Mouse (Mus musculus) monocyte, adult 2 months (primary cell): ENCODE measurements around the gene Tnfrsf19.

ENCODE experiments used
- DNase-seq, 2 experiments: peaks; one replicate each; pipeline ENCODE4 v3.0.0; 2022; ENCODE audit warnings: low spot score in 2 of 2, low read depth in 1 of 2

Gene Tnfrsf19

GRCm38 (mm10) chr14:61022383-61022782 lies 23.9 kb downstream of the Tnfrsf19 start:
- DNase-seq: no peak

GRCm38 (mm10) chr14:61020968-61021367 lies 25.3 kb downstream of the Tnfrsf19 start:
- no peak for DNase-seq

- no peak for DNase-seq
Observed at GRCm38 (mm10) chr14:61019880-61020279, 26.4 kb downstream of the Tnfrsf19 start.

- DNase-seq: no peak
Observed at GRCm38 (mm10) chr14:61014544-61014943, 31.7 kb downstream of the Tnfrsf19 start.

- no peak for DNase-seq
Observed at GRCm38 (mm10) chr14:61012397-61012931, 33.8 kb downstream of the Tnfrsf19 start.

DNA sequence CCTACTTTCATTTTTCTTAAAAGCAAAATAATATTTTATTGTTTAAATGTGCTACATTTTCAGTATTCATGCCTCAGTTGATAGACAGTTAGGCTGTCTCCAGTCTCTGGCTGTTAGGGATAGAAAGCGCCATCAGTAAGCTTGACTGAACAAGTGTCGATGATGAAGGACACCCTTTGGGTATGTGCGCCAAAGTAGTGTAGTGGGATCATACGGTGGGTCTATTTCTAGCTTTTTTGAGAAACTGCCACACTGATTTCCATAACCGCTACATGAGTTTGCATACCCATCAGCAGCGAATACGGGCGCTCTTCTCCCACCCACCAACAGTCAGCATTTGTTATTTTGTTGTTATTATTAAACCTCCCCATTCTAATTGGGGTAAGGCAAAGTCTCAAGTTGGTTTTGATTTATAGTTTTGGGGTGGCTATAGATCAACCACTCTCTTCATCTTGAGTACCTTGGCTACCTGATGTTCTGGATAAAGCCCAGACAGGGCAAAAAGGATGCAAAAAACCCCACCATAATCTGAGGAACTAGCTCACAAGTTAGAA lies 34.6 kb downstream of the Tnfrsf19 start:
- DNase-seq: no peak

DNA sequence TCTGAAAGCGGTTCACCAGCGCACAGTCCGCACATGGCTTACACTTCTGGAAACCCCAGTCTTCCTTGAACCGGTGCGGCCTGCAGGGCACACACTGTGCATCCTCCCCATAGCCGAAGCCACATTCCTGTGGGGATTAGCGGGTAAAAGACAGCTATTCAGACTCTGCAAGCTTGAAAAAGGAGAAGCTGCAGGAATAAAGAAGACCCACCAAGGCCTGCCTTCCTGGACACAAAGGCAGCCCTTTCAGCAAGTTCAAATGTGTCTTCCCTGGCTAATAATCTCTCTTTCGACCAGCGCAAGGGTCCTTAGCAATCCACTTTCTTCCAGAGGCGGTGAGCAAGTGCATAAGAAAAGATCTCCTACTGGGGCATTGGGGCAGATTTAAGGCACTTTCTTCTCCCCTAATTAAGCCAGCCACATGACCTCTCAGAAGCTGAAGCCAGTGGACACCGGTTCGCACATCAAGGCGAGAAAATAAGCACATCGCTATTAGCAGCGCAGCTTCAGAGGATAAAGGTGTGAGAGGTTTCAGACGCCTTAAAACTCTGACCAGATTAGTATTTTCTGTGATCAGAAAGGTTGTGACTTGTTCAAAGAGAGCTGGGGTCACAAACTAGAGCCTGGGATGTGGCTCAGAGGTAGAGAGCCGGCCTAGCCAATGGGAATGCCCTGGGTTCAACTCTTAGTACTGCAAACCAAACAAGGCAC lies 41.0 kb downstream of the Tnfrsf19 start:
- no peak for DNase-seq

GRCm38 (mm10) chr14:61003676-61004075 lies 42.6 kb downstream of the Tnfrsf19 start:
- DNase-seq: no peak

- DNase-seq: no peak
Observed at GRCm38 (mm10) chr14:61000072-61000471, 46.2 kb downstream of the Tnfrsf19 start.

GRCm38 (mm10) chr14:60996556-60996955 lies 49.7 kb downstream of the Tnfrsf19 start:
- DNase-seq: no peak

DNA sequence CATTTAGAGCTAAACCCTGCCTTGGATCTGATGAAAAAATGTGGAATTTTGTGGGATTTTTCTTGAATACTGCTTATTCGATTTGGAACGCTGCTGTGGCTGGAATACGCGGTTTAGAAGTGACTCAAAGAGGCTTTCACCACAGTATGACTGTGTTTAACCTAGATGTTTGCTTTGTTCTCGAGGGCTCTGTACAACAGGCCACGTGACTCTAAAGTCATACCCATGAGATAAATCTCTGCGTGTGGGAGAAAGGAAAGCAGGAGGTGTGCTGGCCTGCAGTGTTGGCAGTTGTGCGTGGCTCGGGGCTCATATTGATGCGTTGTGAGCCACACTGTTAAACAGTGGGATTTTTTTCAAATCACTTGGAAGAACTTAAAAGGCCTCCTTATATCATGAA lies 52.8 kb downstream of the Tnfrsf19 start:
- DNase-seq: no peak

- no peak for DNase-seq
Observed at GRCm38 (mm10) chr14:60993092-60993491, 53.2 kb downstream of the Tnfrsf19 start.

DNA sequence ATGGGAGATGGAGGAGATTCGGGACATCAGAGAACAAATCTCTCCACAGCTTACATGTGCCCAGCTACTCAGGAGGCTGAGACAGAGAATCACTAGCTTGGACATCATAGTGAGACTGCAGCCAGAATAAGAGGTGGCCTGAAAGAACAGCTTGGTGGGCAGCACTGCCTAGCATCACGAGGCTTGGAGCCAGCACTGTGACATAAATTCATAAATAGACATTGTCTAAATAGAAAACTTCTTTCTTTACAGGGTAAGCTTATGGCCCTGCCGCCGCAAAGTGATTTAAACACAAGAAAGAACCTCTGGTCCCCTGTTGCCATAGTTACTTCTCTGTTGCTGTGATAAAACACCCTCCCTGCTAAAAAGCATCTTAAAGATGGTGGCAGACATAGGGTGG lies 54.1 kb downstream of the Tnfrsf19 start:
- no peak for DNase-seq

- no peak for DNase-seq
Observed at GRCm38 (mm10) chr14:60988228-60988627, 58.1 kb downstream of the Tnfrsf19 start.

GRCm38 (mm10) chr14:60986926-60987325 lies 59.4 kb downstream of the Tnfrsf19 start:
- no peak for DNase-seq

- DNase-seq: no peak
Observed at GRCm38 (mm10) chr14:60985077-60985476, 61.2 kb downstream of the Tnfrsf19 start.

DNA sequence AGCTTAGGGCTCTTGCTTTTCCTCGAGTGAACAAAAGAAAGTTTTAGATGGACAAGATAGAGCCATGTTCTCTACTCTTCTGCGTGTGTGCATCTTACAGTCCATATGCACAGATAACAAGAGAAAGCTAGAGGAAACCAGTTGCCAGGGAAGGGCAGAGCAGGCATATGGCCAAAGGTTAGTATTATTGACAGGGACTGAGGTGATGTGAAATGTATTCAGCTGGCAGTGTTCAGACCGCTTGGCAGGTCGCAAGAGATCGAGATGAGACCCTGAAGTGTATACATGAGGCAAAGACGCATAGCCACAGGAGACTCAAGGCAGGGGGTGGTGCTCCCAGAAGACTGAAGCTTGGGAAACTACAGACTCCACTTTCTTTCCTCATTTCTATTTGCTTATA lies 62.0 kb downstream of the Tnfrsf19 start:
- DNase-seq: no peak

- DNase-seq: no peak
Observed at GRCm38 (mm10) chr14:60982126-60982525, 64.2 kb downstream of the Tnfrsf19 start.

- no peak for DNase-seq
Observed at GRCm38 (mm10) chr14:60980244-60980887, 65.9 kb downstream of the Tnfrsf19 start.

GRCm38 (mm10) chr14:60978129-60978528 lies 68.2 kb downstream of the Tnfrsf19 start:
- no peak for DNase-seq

- DNase-seq: no peak
Observed at GRCm38 (mm10) chr14:60976231-60976630, 70.1 kb downstream of the Tnfrsf19 start.

GRCm38 (mm10) chr14:60975736-60976135 lies 70.6 kb downstream of the Tnfrsf19 start:
- DNase-seq: no peak
